Mouse (Mus musculus) liver, embryonic 14.5 days (tissue): Measurements from ENCODE around the gene Prrx1.

Source experiments
- CTCF ChIP-seq: IDR thresholded peaks from 2 replicates; pipeline ENCODE4 v1.5.1; 2016; ENCODE audit warnings: antibody characterized with exemption, low read depth, control low read depth
- EP300 ChIP-seq: IDR thresholded peaks from 2 replicates; pipeline ENCODE4 v1.6.1; 2016; ENCODE audit warnings: antibody characterized with exemption, low read depth

DNA sequence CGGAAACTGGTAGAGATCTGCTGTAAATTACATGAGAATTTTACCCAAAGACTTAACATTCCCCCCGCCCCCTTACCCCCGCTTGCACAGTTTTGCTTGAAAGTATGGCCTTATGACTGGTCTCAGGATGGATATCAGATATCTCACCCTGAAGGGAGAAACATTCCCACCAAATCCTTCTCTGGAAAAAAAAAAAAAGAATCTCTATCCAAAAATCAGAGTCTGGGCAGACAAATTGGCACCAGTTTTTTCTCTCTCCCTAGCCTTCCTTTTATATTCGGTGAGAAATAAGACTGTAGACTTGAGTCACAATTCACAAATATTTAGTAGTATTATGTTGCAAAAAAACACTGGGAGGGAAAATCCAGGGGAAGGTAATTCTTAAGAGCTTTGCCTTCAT is 42.7 kb upstream of the Prrx1 start:
- TF ChIP-seq CTCF (no peak), EP300 (no peak)
